Mouse (Mus musculus) small intestine, adult 10 weeks (tissue): ENCODE measurements around the gene Qpct. TPM values are rescaled to one million over a fixed set of nuclear protein-coding genes. Genes with fewer than 3 reads are reported as not detected.

Experiments used
- polyA plus RNA-seq: library from polyadenylated mRNA; stranded (reverse); fragments of 350-450 nt; fragmentation: Illumina TruSeq; extraction: RNeasy Lipid Tissue Mini Kit (QIAGEN cat#74804); gene quantifications from one replicate; pipeline ENCODE4 v1.2.3, GENCODE M21; 2014; ENCODE audit warnings: low replicate concordance

Qpct gene
- 22.5 TPM for polyA plus RNA-seq

GRCm38 (mm10) chr17:79051606-79052005 is at the start of gene Qpct:
Qpct (plus strand) TSS chr17:79051906.

GRCm38 (mm10) chr17:79020208-79020983 is 31.3 kb upstream of the Qpct start, which contains the start of gene Prkd3:
Prkd3 (minus strand) TSS chr17:79020816.

Other genes starting within 250 kb of the Qpct start
- 5.7 TPM for gene Heatr5b, start 216.5 kb upstream of the Qpct start, polyA plus RNA-seq
- gene Gpatch11, start 216.3 kb upstream of the Qpct start, polyA plus RNA-seq, result 24.1 TPM
- gene Eif2ak2, start 169.3 kb upstream of the Qpct start, polyA plus RNA-seq, result 85.2 TPM
- gene Sult6b1, start 144.9 kb upstream of the Qpct start, polyA plus RNA-seq, result not detected
- gene Cebpzos, start 135.4 kb upstream of the Qpct start, polyA plus RNA-seq, result 69.9 TPM
- 36.2 TPM for gene Cebpz, start 114.8 kb upstream of the Qpct start, polyA plus RNA-seq
- gene Ndufaf7, start 114.8 kb upstream of the Qpct start, polyA plus RNA-seq, result 21.1 TPM
- 17.3 TPM for gene Prkd3, start 31.1 kb upstream of the Qpct start, polyA plus RNA-seq